Mouse (Mus musculus): Measurements from ENCODE around the gene Mroh2a.

Gene Mroh2a

DNA sequence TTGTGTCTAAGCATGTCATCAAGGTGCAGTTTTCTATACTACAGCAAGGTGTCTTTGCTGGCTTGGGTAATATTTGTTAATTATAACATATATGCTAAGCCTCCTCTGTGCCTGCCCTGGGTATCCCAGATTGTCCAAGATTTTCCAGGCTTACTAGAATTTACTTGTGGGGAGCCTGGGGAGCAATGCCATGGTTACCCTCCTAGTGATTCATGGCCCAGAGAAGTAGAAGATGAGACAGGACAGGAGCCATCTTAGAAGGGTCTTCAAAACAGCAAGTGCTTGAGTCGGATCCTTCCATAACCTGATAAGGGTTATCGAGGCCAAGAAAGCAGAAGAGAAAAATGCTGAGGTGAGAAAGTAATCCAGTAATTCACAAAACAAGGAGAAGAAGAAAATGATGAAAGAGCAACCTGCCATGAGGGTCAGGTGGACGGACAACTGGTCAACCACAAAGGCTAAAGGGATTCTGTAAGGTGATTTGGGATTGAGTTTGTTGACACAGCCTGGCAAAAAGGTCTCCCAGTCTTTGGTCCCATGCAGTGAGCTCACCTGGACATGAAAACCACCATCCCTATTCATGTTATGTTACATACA, 64.7 kb downstream of the Mroh2a start:
- no peak for DNase-seq (ENCODE audit: low spot score)

DNA sequence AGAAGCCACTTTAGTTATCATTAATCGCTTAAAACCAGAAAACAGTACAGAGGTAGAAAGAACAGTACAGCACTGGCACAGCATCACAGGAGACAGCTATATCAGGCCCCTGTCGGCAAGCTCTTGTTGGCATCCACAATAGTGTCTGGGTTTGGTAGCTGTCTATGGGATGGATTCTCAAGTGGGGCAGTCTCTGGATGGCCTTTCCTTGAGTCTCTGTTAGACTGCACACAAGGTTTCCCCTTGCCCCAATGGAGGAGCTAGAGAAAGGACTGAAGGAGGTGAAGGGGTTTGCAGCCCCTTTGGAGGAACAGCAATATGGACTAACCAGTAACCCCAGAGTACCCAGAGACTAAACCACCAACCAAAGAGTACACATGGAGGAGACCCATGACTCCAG, 65.3 kb downstream of the Mroh2a start:
- DNase-seq (ENCODE audit: low spot score), result no peak

DNA sequence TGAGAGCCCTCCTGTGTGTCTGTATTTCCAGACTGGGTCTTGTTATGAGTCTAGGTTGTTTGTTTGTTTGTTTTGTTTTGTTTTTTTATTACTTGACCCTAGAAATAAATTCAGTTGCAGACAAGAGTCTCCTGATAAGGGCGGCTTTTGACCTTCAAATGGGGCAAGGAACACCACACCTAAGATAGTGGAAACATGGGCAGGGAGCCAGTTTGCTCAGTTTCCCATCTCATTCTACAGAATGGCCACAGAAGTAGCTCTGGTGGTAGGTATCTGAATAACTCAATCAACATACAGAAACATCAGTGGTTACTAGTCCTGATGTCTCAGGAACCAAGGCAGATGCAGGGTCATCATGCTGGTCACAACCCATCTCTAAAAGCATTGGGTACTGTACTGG, 67.9 kb downstream of the Mroh2a start:
- DNase-seq (ENCODE audit: low spot score), result no peak

DNA sequence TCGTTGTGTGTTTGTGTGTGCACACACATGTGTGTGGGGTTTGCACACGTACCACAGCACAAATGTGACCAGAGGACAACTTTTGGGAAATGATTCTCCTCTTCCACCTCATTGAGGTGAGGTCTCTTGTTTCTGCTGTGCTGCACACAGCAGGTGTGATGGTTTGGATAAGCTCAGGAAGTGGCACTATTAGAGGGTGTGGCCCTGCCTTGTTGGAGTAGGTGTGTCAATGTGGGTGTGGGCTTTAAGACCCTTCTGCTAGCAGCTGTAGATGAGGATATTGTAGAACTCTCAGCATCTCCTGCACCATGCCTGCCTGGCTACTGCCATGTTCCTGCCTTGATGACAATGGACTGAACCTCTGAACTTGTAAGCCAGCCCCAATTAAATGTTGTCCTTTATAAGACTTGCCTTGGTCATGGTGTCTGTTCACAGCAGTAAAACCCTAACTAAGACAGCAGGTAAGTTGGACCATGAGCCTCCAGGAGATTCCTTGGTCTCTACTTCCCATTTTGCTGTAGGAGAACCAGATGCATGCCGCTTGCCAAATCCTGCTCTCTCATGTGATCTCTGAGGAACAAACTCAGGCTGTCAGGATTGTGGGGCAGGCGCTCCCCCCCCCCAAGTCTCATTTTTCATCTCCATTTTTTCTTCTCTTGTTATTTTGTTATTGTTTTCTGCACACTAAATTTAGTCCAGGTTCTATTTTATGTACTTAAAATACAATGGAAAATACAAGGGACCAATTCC, 69.6 kb downstream of the Mroh2a start:
- DNase-seq (ENCODE audit: low spot score), result no peak

DNA sequence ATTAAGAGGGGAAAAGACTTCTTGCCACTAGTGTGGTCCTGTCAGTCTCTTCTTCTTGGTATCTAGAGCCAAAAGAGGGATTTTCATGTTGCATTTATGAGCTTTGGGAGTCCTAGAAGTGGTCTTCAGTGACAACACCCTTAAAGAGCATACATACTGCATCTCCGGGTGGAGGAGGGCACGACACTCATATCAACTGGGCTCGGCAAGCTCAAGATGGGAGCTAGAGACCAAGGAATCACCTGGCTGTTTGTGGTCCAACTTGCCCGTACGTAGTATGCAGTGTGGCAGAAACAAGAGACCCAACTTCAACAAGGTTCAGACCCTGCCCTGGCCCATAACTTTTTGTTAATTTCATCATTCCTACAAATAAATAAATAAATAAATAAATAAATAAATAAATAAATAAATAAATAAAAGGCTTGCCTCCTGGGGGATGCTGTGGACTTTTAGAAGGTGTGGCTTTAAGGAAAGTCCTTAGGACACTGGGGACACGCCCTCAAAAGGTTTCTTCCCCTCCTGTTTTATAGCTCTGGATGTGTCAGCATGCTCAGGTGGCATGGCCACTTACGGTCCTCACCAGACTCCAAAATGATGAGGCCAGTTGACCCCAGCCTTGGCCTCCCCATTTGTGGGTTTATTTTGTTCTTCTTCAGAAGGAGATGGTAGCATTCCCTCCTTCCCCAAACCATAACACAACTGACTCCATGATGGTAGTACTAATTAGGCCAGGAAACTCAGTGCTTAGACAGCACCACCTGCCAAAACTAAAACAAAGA, 70.9 kb downstream of the Mroh2a start:
- DNase-seq (ENCODE audit: low spot score), result peak; percentile 8

DNA sequence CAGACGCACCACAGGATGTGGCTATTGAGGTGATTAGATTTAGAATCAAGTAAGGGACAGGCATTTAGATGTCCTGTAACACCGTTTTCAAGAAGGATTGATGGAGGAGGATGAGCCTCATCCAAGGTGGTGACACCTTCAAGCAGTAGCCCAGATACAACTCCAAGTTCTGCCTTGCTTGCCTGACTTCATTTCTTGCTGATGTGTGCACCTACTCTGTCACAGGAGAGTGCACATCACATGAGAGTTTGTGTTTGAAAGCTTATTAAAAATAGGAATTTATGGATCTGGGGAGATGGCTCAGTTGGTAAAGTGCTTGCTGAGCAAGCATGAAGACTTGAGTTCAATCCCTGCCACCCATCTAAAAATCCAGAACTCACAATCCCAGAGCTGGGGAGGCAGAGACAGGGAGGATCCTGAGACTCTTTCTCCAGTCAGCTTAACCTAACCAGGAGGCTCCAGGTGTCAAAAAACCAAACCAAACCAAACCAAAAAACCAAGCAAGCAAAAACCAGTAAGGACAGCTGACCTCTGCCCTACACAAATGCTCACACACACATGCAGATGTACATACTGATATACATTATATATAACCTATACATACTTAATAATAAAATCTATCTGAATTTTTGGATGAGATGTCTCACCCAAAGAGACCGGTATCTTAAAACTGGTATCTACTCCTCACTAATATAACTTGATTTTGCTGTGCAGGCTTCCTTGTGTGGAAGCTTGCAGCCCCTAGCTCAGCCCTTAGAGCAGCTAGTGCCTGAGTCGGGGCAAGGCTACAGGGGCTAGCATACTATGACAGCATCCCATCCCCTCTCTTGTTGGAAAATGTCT, 72.1 kb downstream of the Mroh2a start:
- peak; percentile 2 for DNase-seq (ENCODE audit: low spot score)

DNA sequence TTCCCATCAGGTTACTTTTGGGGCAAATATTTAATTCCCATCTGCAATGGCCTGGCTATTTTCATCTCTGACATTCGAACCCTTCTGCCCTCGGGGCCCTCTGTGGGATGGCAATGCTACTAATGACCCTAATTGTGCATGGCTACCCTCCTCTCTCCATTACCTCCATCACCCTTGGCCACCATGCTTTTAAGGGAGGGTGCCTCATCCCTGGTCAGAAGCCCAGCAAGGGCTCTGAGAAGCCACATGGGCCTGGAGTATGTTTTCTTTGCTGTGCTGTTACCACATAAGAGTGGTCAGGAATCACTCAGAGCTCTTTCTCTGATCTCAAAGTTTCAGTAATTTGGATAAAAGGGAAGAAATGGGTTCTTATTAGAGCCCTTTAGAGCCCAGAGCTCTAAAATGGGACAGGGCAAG, 72.8 kb downstream of the Mroh2a start:
- DNase-seq (ENCODE audit: low spot score), result peak; percentile 1

DNA sequence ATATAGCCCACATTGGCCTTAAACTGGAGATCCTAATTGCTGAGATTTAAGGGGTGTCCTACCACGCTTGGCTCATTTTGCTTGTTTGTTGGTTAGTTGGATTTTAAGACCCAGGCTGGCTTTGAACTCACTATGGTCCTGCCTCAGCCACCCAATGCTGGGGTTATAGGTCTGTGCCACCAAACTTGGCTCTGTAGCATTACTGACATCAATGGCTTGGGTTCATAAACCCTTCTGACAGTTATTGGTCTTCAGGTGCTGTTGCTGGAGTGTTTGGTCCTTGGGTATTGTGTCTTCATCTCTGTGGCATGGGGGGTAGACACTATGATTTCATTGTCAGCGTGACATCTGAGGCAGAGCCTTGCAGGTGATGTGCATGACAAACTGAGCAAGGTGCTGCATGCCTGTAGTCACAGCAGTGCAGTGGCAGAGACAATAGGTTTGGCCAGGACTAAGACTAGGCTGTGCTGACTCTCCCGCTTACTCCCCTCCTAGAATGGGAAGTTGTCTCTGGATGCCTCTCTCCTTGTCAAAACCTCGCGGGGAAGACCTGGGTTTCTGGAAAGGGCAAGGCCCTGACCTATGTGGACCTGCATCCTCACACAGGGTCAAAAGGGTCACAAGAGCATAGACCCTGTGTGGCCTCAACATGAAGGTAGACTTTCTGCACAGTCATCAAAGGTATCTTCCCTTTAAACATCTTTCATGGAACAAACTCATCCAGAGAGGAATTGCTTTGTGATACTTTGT, 73.7 kb downstream of the Mroh2a start:
- peak; percentile 9 for DNase-seq (ENCODE audit: low spot score)

DNA sequence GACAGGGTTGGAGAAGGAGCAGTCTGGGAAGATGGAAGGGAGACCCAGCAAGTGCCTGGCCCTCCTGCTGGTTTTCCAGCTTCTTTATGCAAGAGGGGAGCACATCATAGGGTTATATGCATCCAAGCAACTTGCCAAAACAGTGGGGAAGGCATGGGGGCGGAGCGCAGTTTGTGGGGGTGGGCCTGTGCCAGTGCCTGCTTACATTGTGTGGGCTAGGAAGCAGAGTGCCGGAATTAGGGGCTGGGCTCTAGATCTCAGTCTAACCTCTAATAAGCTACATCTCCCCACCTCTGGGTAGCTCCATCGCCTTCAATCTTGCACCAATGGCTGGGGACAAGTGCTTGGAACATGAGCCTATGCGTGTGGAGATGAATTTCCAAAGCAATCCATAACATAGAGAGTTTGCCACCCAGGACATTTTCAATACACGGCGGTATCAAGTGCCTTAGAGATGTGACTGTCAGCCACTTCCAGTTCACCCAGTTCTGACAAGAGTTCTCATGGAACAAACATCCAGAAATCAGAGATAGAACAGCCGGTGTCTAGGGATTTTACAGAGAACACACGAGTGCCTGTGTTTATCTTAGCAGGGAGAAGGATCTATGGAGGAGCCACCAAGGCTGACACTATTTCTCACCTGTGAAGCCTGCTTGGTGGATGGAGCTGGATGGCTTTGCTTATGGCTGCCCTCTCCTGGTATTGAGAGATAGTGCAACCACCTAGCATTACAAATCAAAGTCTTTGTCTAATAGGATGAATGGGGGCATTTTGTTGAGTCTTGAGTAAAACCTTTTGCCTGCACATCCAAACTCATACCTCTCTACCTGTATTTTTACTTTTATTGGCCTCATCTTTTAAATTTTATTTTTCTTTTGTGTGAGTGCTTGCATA, 74.6 kb downstream of the Mroh2a start:
- peak; percentile 53 for DNase-seq (ENCODE audit: low spot score)

DNA sequence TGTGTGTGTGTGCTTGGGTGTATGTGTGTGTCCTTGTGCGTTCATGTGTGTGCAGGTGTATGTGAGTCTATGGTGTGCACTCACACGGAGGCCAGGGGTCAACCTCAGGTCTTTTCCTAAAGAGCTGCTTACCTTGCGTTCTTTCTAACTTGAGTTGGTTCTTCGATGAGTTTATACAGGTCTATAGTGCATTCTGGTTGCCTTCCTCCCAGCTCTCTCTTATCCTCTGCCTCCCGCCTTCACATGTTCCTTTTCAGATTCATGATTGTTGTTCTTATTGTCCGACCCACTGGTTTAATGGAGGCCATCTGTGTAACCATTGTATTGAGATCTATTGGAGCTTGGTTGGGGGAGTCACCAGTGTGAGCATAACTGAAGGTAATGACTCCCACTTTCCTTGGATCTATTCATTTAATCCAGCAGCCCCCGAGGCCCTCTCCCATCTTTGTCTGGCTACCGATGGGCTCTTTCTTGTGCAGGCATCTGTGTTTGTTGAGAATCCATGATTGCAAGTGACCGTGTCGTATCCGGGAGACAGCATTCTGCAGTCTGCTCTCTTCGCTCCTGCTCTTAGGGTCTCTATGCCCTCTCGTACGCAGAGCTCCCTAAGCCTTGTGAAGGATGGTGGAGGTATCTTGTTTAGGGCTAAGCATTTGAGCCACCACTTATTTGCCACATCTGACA, 75.4 kb downstream of the Mroh2a start:
- DNase-seq (ENCODE audit: low spot score), result peak; percentile 13

DNA sequence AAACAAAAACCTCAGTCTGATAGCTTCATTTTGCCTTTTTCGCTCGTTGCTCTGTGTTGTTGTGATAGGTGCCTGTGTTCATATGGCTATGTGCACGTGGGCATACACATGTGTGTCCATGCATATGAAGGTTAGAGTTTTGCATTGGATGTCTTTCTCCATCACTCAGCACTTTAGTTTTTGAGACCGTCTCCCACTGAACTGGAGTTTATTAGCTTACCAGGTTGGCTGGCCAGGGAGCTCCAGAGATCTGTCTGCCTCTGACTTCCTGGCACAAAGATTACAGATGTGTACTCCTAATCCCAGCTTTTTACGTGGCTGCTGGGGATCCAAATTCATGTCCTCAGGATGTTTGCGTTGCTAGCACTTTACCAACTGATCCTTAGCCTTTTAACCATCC, 77.0 kb downstream of the Mroh2a start:
- DNase-seq (ENCODE audit: low spot score), result peak; percentile 2

DNA sequence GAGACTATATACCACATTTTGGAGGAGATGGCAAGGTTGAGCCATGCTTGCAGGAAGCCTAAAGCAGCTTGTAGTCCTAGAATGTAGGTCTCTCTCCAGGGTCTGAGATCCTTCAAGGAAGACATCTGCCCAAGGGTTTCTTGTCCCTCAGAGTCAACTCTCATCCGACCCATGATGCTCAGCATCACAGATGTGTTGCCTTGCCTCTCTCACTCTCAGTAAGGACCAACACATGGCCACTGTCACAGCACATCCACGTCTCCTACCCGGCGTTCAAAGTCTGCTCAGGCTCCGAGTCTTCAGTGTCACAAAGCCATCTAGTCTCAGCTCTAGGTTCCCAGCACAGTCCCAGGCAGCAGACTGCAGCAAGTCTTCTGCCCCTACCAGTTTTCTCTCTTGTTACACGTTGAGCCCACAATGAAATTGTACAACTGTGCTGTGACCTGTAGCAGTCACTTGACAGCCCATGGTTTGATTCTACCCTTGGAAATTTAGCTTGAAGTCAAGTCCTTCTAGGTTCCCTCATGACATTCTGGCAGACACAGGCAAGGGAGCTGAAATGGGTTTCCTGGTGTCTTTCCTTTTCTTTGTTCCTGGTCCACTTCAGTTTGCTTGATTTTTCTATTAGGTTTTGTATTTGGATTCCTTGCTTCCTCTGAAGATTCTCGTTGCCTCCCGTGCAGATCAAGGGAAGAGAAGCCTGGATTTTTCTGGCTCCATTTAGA, 77.6 kb downstream of the Mroh2a start:
- DNase-seq (ENCODE audit: low spot score), result peak; percentile 1

DNA sequence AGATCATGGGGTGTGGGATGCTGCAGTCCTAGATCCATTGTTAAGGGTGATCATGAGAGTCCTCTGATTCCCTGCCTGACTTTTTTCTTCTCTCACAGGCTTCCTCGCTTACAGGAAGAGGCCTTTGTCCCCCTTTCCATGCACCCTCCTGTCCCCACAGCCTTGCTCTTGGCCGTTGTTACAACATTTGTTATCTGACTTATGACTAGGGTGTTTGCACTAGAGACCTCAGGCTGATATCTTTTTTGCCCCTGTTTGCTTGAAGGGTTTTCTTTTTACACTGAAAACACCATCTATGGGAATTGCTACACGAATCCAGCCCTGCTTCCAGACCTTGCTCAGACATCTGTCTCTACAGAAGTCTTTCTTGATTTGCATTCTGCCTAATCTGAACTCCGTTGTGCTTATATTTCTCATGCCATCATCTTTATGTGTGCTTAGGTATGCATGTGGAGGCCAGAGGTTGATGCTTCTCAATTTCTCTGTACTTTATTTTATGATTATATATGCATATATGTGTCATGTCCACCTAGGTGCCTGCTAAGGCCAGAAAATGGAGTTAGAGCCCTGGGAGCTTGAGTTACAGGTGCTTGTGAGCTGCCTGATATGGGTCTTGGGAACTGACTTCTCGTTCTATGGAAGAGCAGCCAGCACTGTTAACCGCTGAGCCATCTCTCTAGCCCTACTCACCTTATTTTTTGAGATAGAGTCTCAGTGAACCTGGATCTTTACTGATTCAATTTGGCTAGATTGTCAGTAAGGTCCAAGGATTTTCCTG, 78.4 kb downstream of the Mroh2a start:
- DNase-seq (ENCODE audit: low spot score), result peak; percentile 1

DNA sequence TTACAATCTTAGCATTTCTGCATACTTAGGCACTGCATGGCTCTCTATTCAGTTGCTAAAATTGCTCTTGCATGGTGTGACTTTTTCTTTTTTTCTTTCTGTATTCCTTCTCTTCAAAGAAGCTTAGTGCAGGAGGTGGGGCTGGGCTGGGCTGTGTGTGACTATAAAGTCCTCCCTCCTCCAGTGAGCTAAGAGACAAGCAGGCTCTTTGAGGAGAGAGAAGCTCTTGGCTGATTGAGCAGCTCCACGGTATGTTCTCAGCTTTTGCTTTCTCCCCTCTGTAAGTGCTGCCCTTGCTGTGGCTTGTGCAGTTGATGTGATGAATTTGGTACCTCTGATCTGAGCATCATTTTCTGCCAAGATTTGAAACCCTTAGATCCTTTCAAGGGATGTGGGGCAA, 79.8 kb downstream of the Mroh2a start:
- DNase-seq (ENCODE audit: low spot score), result peak; percentile 8

DNA sequence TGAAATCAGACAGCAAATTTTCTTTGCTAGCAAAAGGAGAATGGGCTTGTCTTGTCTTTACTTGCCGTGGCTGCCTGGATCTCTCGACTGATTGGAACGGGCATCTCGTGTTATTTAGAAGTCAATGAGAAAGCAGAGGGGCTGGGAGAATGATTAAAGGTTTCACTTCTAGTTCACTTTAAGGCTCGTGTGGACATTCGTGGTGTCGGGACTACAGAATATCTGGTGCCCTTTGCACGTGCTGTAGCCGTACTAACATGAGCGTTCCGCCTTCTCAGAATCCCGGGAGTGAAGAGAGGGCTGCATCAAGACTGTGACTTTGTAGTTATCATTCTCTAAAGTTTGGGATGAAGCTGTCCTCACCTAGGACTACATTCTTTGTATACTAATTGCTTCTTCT, 80.4 kb downstream of the Mroh2a start:
- no peak for DNase-seq (ENCODE audit: low spot score)

DNA sequence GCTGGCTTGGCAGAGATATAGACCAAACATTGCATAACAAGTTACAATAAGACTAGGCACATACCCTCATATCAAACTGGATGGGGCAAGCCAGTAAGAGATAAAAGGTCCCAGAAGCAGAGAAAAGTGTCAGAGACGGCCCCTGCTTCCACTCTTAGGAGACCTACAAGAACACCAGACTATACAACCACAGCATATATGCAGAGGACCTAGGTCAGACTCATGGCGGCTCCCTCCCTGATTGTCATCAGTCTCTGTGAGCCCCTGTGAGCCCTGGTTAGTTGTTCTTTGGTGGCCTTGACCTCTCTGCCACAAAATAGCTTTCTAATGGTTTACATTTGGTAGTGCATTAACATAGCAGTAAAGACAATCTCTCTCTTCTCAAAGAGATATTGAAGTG, 82.2 kb downstream of the Mroh2a start:
- peak; percentile 9 for DNase-seq (ENCODE audit: low spot score)

DNA sequence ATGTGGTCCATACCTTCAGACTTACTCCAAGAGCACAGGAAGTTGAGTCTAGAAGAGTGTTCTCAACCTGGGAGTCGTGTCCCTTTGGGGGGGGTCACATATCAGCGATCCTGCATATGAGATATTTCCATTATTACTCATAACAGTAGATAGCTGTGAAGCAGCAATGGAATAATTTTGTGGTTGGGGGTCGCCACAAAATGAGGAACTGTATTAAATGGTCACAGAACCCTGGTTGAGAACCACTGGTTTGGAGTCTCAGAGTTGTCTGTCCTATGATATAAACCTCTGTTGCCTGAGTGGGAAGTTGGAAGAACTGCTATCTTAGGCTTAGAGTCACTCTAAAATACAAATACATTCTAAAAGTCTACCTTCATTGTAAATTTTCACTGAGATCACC, 83.1 kb downstream of the Mroh2a start:
- peak; percentile 9 for DNase-seq (ENCODE audit: low spot score)

DNA sequence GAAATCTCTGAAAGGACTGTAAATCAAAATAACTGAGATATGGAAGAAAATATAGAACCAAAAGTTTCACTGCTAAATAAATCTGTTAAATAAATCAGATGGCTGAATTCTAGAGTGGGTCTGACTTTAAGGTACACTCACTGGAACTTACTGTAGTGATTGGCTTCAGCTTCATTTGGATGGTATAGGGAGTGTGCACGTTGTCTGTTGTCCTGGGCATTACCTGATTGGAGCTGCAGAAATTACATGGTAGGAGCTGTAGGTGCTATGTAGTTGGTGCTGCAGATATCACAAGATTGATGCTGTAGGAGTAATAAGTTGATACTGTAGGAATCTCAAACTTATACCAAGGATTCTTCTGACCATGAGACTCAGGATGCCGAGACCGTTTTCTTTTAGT, 83.6 kb downstream of the Mroh2a start:
- no peak for DNase-seq (ENCODE audit: low spot score)
